Mouse (Mus musculus) intestine, embryonic 16.5 days (tissue): ENCODE data around the gene Dpp6. TPM values are rescaled to one million over a fixed set of nuclear protein-coding genes. Genes with fewer than 3 reads are reported as not detected.

Experiments
- ATAC-seq: fragments of 200-750 bp; cut with Nextera tagmentation; 2 replicates; pipeline ENCODE4 v1.8.0; 2017; ENCODE audit warnings: moderate TSS enrichment, moderate library complexity
- H3K27ac ChIP-seq: fragments of 300-500 bp; sonication (generic); 2 replicates; pipeline ENCODE4 v1.5.1; 2014; ENCODE audit warnings: mild to moderate bottlenecking, low read length
- H3K27me3 ChIP-seq: fragments of 300-500 bp; sonication (generic); replicated peaks from 2 replicates; pipeline ENCODE4 v1.6.1; 2014; ENCODE audit warnings: low read length, control low read depth, mixed read lengths; ENCODE audit not compliant: control insufficient read depth, insufficient read depth
- H3K36me3 ChIP-seq: fragments of 300-500 bp; sonication (generic); 2 replicates; pipeline ENCODE4 v1.6.1; 2014; ENCODE audit warnings: low read length, control low read depth; ENCODE audit not compliant: control insufficient read depth, insufficient read depth
- H3K4me1 ChIP-seq: fragments of 300-500 bp; sonication (generic); 2 replicates; pipeline ENCODE4 v1.6.1; 2014; ENCODE audit warnings: low read length, control low read depth, mixed read lengths; ENCODE audit not compliant: control insufficient read depth, insufficient read depth
- H3K4me2 ChIP-seq: fragments of 300-500 bp; sonication (generic); 2 replicates; pipeline ENCODE4 v1.6.1; 2014; ENCODE audit warnings: low read depth, low read length, control low read depth
- H3K4me3 ChIP-seq: fragments of 300-500 bp; sonication (generic); 2 replicates; pipeline ENCODE4 v1.5.1; 2014; ENCODE audit warnings: mild to moderate bottlenecking, low read length
- H3K9ac ChIP-seq: fragments of 300-500 bp; sonication (generic); 2 replicates; pipeline ENCODE4 v1.6.1; 2014; ENCODE audit warnings: low read depth, low read length
- H3K9me3 ChIP-seq: fragments of 300-500 bp; sonication (generic); 2 replicates; pipeline ENCODE4 v1.6.1; 2016; ENCODE audit warnings: low read length, control low read depth; ENCODE audit not compliant: control insufficient read depth
- WGBS: fragments of 180-500 bp; shearing (Covaris S2); extraction: QIAGEN DNeasy Blood & Tissue Kit; methylation state at CpG from one replicate; pipeline ENCODE4 v1.1.7; 2014; 5-methylcytosine and 5-hydroxymethylcytosine counted together
- polyA plus RNA-seq: library from polyadenylated mRNA; unstranded; fragments of >200 nt; fragmentation: Nextera tagmentation; extraction: Ambion mirVana; gene quantifications from 2 replicates; pipeline ENCODE4 v1.2.1, GENCODE M21; 2015

The Dpp6 gene
- polyA plus RNA-seq, result 0.94 and 1.3 TPM in 2 replicates

GRCm38 (mm10) chr5:26816975-26817941, at the start of gene Dpp6:
Dpp6 (plus strand) TSS chr5:26817203.
- H3K9ac ChIP-seq, result no peak within 1 kb of the TSS
- no peaks in the 10 kb centered on the region for H3K9me3 ChIP-seq
- H3K36me3 ChIP-seq, result no peaks in the 10 kb centered on the region
- no peaks in the 10 kb centered on the region for H3K4me1 ChIP-seq
- ATAC-seq, result no peak
- 5% methylated on average over 41 of the region's 48 CpGs for WGBS
- H3K27ac ChIP-seq, result no peak within 1 kb of the TSS
- H3K27me3 ChIP-seq, result peaks cover 17% of the 10 kb centered on the region
- H3K4me3 ChIP-seq, result peak within 1 kb of the TSS; percentile 18; the same call in 1 of the 2 replicates
- peak within 1 kb of the TSS; percentile 37; the same call in 1 of the 2 replicates for H3K4me2 ChIP-seq

- 78% methylated on average over 3 of the region's 3 CpGs for WGBS
- no peak overlapping the region for H3K4me3 ChIP-seq
- no peak for ATAC-seq
- H3K27me3 ChIP-seq, result no peaks in the 10 kb centered on the region
- H3K27ac ChIP-seq, result no peak overlapping the region
- H3K9ac ChIP-seq, result no peak overlapping the region
- H3K4me2 ChIP-seq, result no peak overlapping the region
- H3K9me3 ChIP-seq, result no peaks in the 10 kb centered on the region
- no peaks in the 10 kb centered on the region for H3K4me1 ChIP-seq
- no peaks in the 10 kb centered on the region for H3K36me3 ChIP-seq
Observed at GRCm38 (mm10) chr5:26783955-26784354, 33.0 kb upstream of the Dpp6 start.

GRCm38 (mm10) chr5:26795524-26795923, 21.5 kb upstream of the Dpp6 start:
- Histone ChIP-seq H3K9ac (no peak overlapping the region), H3K27ac (no peak overlapping the region), H3K9me3 (no peaks in the 10 kb centered on the region), H3K27me3 (no peaks in the 10 kb centered on the region), H3K4me1 (no peaks in the 10 kb centered on the region), H3K36me3 (no peaks in the 10 kb centered on the region), H3K4me3 (no peak overlapping the region), H3K4me2 (no peak overlapping the region)
- ATAC-seq, result no peak
- 95% methylated on average over 2 of the region's 2 CpGs for WGBS

GRCm38 (mm10) chr5:26835972-26836371, 19.0 kb downstream of the Dpp6 start:
- Histone ChIP-seq H3K27me3 (no peaks in the 10 kb centered on the region), H3K4me1 (no peaks in the 10 kb centered on the region), H3K4me2 (no peak overlapping the region), H3K9ac (no peak overlapping the region), H3K4me3 (no peak overlapping the region), H3K27ac (no peak overlapping the region), H3K36me3 (no peaks in the 10 kb centered on the region), H3K9me3 (no peaks in the 10 kb centered on the region)
- WGBS, result 93% methylated on average over 1 of the region's 1 CpGs
- no peak for ATAC-seq

GRCm38 (mm10) chr5:26841151-26841550, 24.1 kb downstream of the Dpp6 start:
- H3K4me3 ChIP-seq, result no peak overlapping the region
- H3K4me2 ChIP-seq, result no peak overlapping the region
- no peaks in the 10 kb centered on the region for H3K4me1 ChIP-seq
- no peak overlapping the region for H3K9ac ChIP-seq
- 0 out of 2 replicates have a peak, but pooled peaks have one; percentile 40 for ATAC-seq
- 24% methylated on average over 4 of the region's 4 CpGs for WGBS
- no peaks in the 10 kb centered on the region for H3K36me3 ChIP-seq
- no peaks in the 10 kb centered on the region for H3K27me3 ChIP-seq
- H3K9me3 ChIP-seq, result no peaks in the 10 kb centered on the region
- H3K27ac ChIP-seq, result no peak overlapping the region

GRCm38 (mm10) chr5:26854746-26855145, 37.7 kb downstream of the Dpp6 start:
- H3K36me3 ChIP-seq, result no peaks in the 10 kb centered on the region
- H3K4me1 ChIP-seq, result no peaks in the 10 kb centered on the region
- H3K27me3 ChIP-seq, result no peaks in the 10 kb centered on the region
- no peak overlapping the region for H3K4me2 ChIP-seq
- H3K4me3 ChIP-seq, result no peak overlapping the region
- WGBS, result 62% methylated on average over 4 of the region's 4 CpGs
- no peaks in the 10 kb centered on the region for H3K9me3 ChIP-seq
- ATAC-seq, result no peak
- H3K27ac ChIP-seq, result no peak overlapping the region
- H3K9ac ChIP-seq, result no peak overlapping the region

- Histone ChIP-seq H3K9ac (no peak overlapping the region), H3K9me3 (no peaks in the 10 kb centered on the region), H3K27ac (no peak overlapping the region), H3K4me3 (no peak overlapping the region), H3K36me3 (no peaks in the 10 kb centered on the region), H3K4me1 (no peaks in the 10 kb centered on the region), H3K4me2 (no peak overlapping the region), H3K27me3 (no peaks in the 10 kb centered on the region)
- no peak for ATAC-seq
Observed at GRCm38 (mm10) chr5:26875449-26875848, 58.4 kb downstream of the Dpp6 start.

- no peaks in the 10 kb centered on the region for H3K9me3 ChIP-seq
Observed at GRCm38 (mm10) chr5:26887496-26887895, 70.5 kb downstream of the Dpp6 start.

GRCm38 (mm10) chr5:26888080-26888479, 71.1 kb downstream of the Dpp6 start:
- no peak for ATAC-seq
- H3K4me3 ChIP-seq, result no peak overlapping the region
- no peaks in the 10 kb centered on the region for H3K27me3 ChIP-seq
- no peaks in the 10 kb centered on the region for H3K36me3 ChIP-seq
- 84% methylated on average over 4 of the region's 4 CpGs for WGBS
- H3K9ac ChIP-seq, result no peak overlapping the region
- no peak overlapping the region for H3K4me2 ChIP-seq
- H3K9me3 ChIP-seq, result no peaks in the 10 kb centered on the region
- H3K27ac ChIP-seq, result no peak overlapping the region
- H3K4me1 ChIP-seq, result no peaks in the 10 kb centered on the region

More at GRCm38 (mm10) chr5:26887496-26887895, 70.5 kb downstream of the Dpp6 start:
- Histone ChIP-seq H3K9ac (no peak overlapping the region), H3K4me2 (no peak overlapping the region), H3K4me1 (no peaks in the 10 kb centered on the region), H3K36me3 (no peaks in the 10 kb centered on the region), H3K27ac (no peak overlapping the region), H3K27me3 (no peaks in the 10 kb centered on the region), H3K4me3 (no peak overlapping the region)
- 89% methylated on average over 1 of the region's 1 CpGs for WGBS
- ATAC-seq, result no peak
